Mouse (Mus musculus): ENCODE measurements around the gene Sbk2. TPM values are rescaled to one million over a fixed set of nuclear protein-coding genes. Genes with fewer than 3 reads are reported as not detected.

The Sbk2 gene
- polyA plus RNA-seq, 1 experiment: 0.06 TPM

- Histone ChIP-seq H3K36me3 (ENCODE audit: control insufficient read depth, insufficient read depth) (peaks cover 10% of the 10 kb centered on the region), H3K79me2 (ENCODE audit: control insufficient read depth, insufficient read depth) (peaks cover under 1% of the 10 kb centered on the region), H3ac (ENCODE audit: control insufficient read depth, insufficient read length, low read depth) (no peak overlapping the region), H3K27me3 (ENCODE audit: control insufficient read depth, insufficient read depth, insufficient read length) (no peaks in the 10 kb centered on the region), H3K79me3 (ENCODE audit: low read depth) (no peaks in the 10 kb centered on the region), H3K4me3 (ENCODE audit: insufficient read depth, poor library complexity, severe bottlenecking) (no peak overlapping the region)
- no peak for TF ChIP-seq CEBPB (IDR thresholded peaks at IDR 0.05; ENCODE audit: low read depth)
- no peak for TF ChIP-seq MYOG (IDR thresholded peaks at IDR 0.05; ENCODE audit: control insufficient read depth, extremely low read depth, insufficient read length)
- TF ChIP-seq CTCF (IDR thresholded peaks at IDR 0.05; ENCODE audit: control insufficient read depth, insufficient read depth, insufficient read length): no peak
- no peak for TF ChIP-seq MYOD1 (IDR thresholded peaks at IDR 0.05; ENCODE audit: control insufficient read depth, insufficient read length, low read depth)
- TF ChIP-seq MAX (IDR thresholded peaks at IDR 0.05): no peak
- no peak for TF ChIP-seq USF1 (IDR thresholded peaks at IDR 0.05; ENCODE audit: low read depth)
- no peak for TF ChIP-seq FOSL1 (IDR thresholded peaks at IDR 0.05; ENCODE audit: insufficient read depth, low read length, poor library complexity, severe bottlenecking)
Observed at GRCm38 (mm10) chr7:4922931-4923565, 41.2 kb downstream of the Sbk2 start.

GRCm38 (mm10) chr7:4922508-4922907 is 41.7 kb downstream of the Sbk2 start:
- TF ChIP-seq MYOD1 (IDR thresholded peaks at IDR 0.05; ENCODE audit: control insufficient read depth, insufficient read length, low read depth) (no peak), CTCF (IDR thresholded peaks at IDR 0.05; ENCODE audit: control insufficient read depth, insufficient read depth, insufficient read length) (no peak), MAX (IDR thresholded peaks at IDR 0.05) (no peak)
- Histone ChIP-seq H3K36me3 (ENCODE audit: control insufficient read depth, insufficient read depth) (peaks cover 11% of the 10 kb centered on the region), H3K27me3 (ENCODE audit: control insufficient read depth, insufficient read depth, insufficient read length) (no peaks in the 10 kb centered on the region), H3K4me3 (ENCODE audit: insufficient read depth, poor library complexity, severe bottlenecking) (no peak overlapping the region), H3ac (ENCODE audit: control insufficient read depth, insufficient read length, low read depth) (no peak overlapping the region), H3K79me3 (ENCODE audit: low read depth) (no peaks in the 10 kb centered on the region), H3K79me2 (ENCODE audit: control insufficient read depth, insufficient read depth) (peaks cover 6% of the 10 kb centered on the region)

- H3ac ChIP-seq (ENCODE audit: control insufficient read depth, insufficient read length, low read depth): no peak within 1 kb of the TSS
- H3K4me3 ChIP-seq (ENCODE audit: insufficient read depth, poor library complexity, severe bottlenecking): no peak within 1 kb of the TSS
- peaks cover 14% of the 10 kb centered on the region for H3K36me3 ChIP-seq (ENCODE audit: control insufficient read depth, insufficient read depth)
- no peaks in the 10 kb centered on the region for H3K27me3 ChIP-seq (ENCODE audit: control insufficient read depth, insufficient read depth, insufficient read length)
- TF ChIP-seq MAX (IDR thresholded peaks at IDR 0.05) (no peak), FOSL1 (IDR thresholded peaks at IDR 0.05; ENCODE audit: insufficient read depth, low read length, poor library complexity, severe bottlenecking) (no peak), USF1 (IDR thresholded peaks at IDR 0.05; ENCODE audit: low read depth) (no peak), CEBPB (IDR thresholded peaks at IDR 0.05; ENCODE audit: low read depth) (no peak), CTCF (IDR thresholded peaks at IDR 0.05; ENCODE audit: control insufficient read depth, insufficient read depth, insufficient read length) (no peak), MYOD1 (IDR thresholded peaks at IDR 0.05; ENCODE audit: control insufficient read depth, insufficient read length, low read depth) (no peak)
- H3K79me2 ChIP-seq (ENCODE audit: control insufficient read depth, insufficient read depth): peaks cover 11% of the 10 kb centered on the region
- H3K79me3 ChIP-seq (ENCODE audit: low read depth): no peaks in the 10 kb centered on the region
Observed at GRCm38 (mm10) chr7:4921824-4922482, 42.3 kb downstream of the Sbk2 start, which contains the start of gene Nat14. Nat14 (plus strand) TSS chr7:4922028.

GRCm38 (mm10) chr7:4920976-4921823 is 43.0 kb downstream of the Sbk2 start:
- H3K79me2 ChIP-seq (ENCODE audit: control insufficient read depth, insufficient read depth): peaks cover 19% of the 10 kb centered on the region
- H3K79me3 ChIP-seq (ENCODE audit: low read depth): peaks cover 6% of the 10 kb centered on the region
- TF ChIP-seq MAX (IDR thresholded peaks at IDR 0.05) (no peak), FOSL1 (IDR thresholded peaks at IDR 0.05; ENCODE audit: insufficient read depth, low read length, poor library complexity, severe bottlenecking) (no peak)
- H3K27me3 ChIP-seq (ENCODE audit: control insufficient read depth, insufficient read depth, insufficient read length): no peaks in the 10 kb centered on the region
- peaks cover 14% of the 10 kb centered on the region for H3K36me3 ChIP-seq (ENCODE audit: control insufficient read depth, insufficient read depth)
- no peak overlapping the region for H3K4me3 ChIP-seq (ENCODE audit: insufficient read depth, poor library complexity, severe bottlenecking)
- no peak overlapping the region for H3ac ChIP-seq (ENCODE audit: control insufficient read depth, insufficient read length, low read depth)

GRCm38 (mm10) chr7:4920496-4920895 is 43.7 kb downstream of the Sbk2 start:
- TF ChIP-seq USF1 (IDR thresholded peaks at IDR 0.05; ENCODE audit: low read depth) (no peak), MAX (IDR thresholded peaks at IDR 0.05) (no peak), MYOD1 (IDR thresholded peaks at IDR 0.05; ENCODE audit: control insufficient read depth, insufficient read length, low read depth) (no peak), CEBPB (IDR thresholded peaks at IDR 0.05; ENCODE audit: low read depth) (no peak), CTCF (IDR thresholded peaks at IDR 0.05; ENCODE audit: control insufficient read depth, insufficient read depth, insufficient read length) (no peak), FOSL1 (IDR thresholded peaks at IDR 0.05; ENCODE audit: insufficient read depth, low read length, poor library complexity, severe bottlenecking) (no peak)
- H3K79me3 ChIP-seq (ENCODE audit: low read depth): peaks cover 9% of the 10 kb centered on the region
- H3ac ChIP-seq (ENCODE audit: control insufficient read depth, insufficient read length, low read depth): no peak overlapping the region
- H3K4me3 ChIP-seq (ENCODE audit: insufficient read depth, poor library complexity, severe bottlenecking): no peak overlapping the region
- H3K36me3 ChIP-seq (ENCODE audit: control insufficient read depth, insufficient read depth): peaks cover 14% of the 10 kb centered on the region
- H3K79me2 ChIP-seq (ENCODE audit: control insufficient read depth, insufficient read depth): peaks cover 26% of the 10 kb centered on the region
- no peaks in the 10 kb centered on the region for H3K27me3 ChIP-seq (ENCODE audit: control insufficient read depth, insufficient read depth, insufficient read length)
